Comparison of ENCODE assay signal across 8 mouse cellular contexts in genomic region chr1:86528571-86529180, GRCm38 (mm10). TPM values are rescaled to one million over a fixed set of nuclear protein-coding genes. Genes with fewer than 3 reads are reported as not detected.
A peak's percentile ranks its signal among the peaks of the same experiment; 100 is the strongest.
DNase-seq lines count a peak whose midpoint lies in the region; ATAC-seq and TF ChIP-seq lines count a peak whose summit lies in the region.

No protein-coding gene starts in this region.

- peak; percentile 51 for DNase-seq in embryo, embryonic 10 days (ENCODE audit: low spot score)
- no peak for DNase-seq in embryo, embryonic 9.5 days (ENCODE audit: extremely low spot score)
- DNase-seq in adrenal gland, postnatal 25 days, result peak; percentile 38
- DNase-seq in hindbrain, embryonic 11.5 days (ENCODE audit: low spot score), result no peak
- no peak for DNase-seq in limb, embryonic 10.5 days (ENCODE audit: low spot score)
- peak; percentile 74 for DNase-seq in thymus, postnatal 14 days

- no peak for ATAC-seq in hindbrain, embryonic 11.5 days (ENCODE audit: low FRiP score)
- no peak for ATAC-seq in midbrain, embryonic 13.5 days

- peak overlapping the region; percentile 88 for H3K4me2 ChIP-seq in hindbrain, embryonic 11.5 days (replicated peaks; ENCODE audit: low read depth, low read length)
- H3K4me2 ChIP-seq in midbrain, embryonic 13.5 days (replicated peaks), result peak overlapping the region; percentile 97

- H3K9me3 ChIP-seq in hindbrain, embryonic 11.5 days (ENCODE audit: control insufficient read depth, low read length), result no peaks in the 10 kb centered on the region
- H3K9me3 ChIP-seq in limb, embryonic 10.5 days (replicated peaks), result no peaks in the 10 kb centered on the region
- H3K9me3 ChIP-seq in midbrain, embryonic 13.5 days, result no peaks in the 10 kb centered on the region

- no peaks in the 10 kb centered on the region for H3K27me3 ChIP-seq in hindbrain, embryonic 11.5 days (ENCODE audit: control insufficient read depth, insufficient read depth, low read length)
- no peaks in the 10 kb centered on the region for H3K27me3 ChIP-seq in limb, embryonic 10.5 days (ENCODE audit: low read depth, poor library complexity, severe bottlenecking)
- no peaks in the 10 kb centered on the region for H3K27me3 ChIP-seq in midbrain, embryonic 13.5 days

- WGBS in hindbrain, embryonic 11.5 days, result 0% methylated on average over 15 of the region's 15 CpGs
- under 1% methylated on average over 15 of the region's 15 CpGs for WGBS in limb, embryonic 10.5 days
- WGBS in midbrain, embryonic 13.5 days, result under 1% methylated on average over 15 of the region's 15 CpGs

- TF ChIP-seq CTCF in embryonic fibroblast, embryonic 13.5 days (IDR thresholded peaks at IDR 0.05; ENCODE audit: borderline replicate concordance, insufficient read depth, low read length), result peak; percentile 24; the same call in 1 of the 2 replicates

- H3K4me3 ChIP-seq in embryonic fibroblast, embryonic 13.5 days (ENCODE audit: insufficient read depth, low read length), result peak overlapping the region; percentile 96
- peak overlapping the region; percentile 100 for H3K4me3 ChIP-seq in hindbrain, embryonic 11.5 days (ENCODE audit: low read depth, low read length)
- H3K4me3 ChIP-seq in limb, embryonic 10.5 days, result peak overlapping the region; percentile 100
- peak overlapping the region; percentile 100 for H3K4me3 ChIP-seq in midbrain, embryonic 13.5 days (replicated peaks)

- peaks cover 7% of the 10 kb centered on the region; the same call in 1 of the 2 replicates for H3K4me1 ChIP-seq in embryonic fibroblast, embryonic 13.5 days (ENCODE audit: control insufficient read depth, insufficient read depth, low read length)
- H3K4me1 ChIP-seq in hindbrain, embryonic 11.5 days (replicated peaks; ENCODE audit: control insufficient read depth, insufficient read depth, low read length), result peaks cover 9% of the 10 kb centered on the region
- peaks cover 35% of the 10 kb centered on the region for H3K4me1 ChIP-seq in limb, embryonic 10.5 days
- H3K4me1 ChIP-seq in midbrain, embryonic 13.5 days (replicated peaks), result peaks cover 49% of the 10 kb centered on the region

- H3K9ac ChIP-seq in hindbrain, embryonic 11.5 days (ENCODE audit: low read depth, low read length), result peak overlapping the region; percentile 100
- H3K9ac ChIP-seq in midbrain, embryonic 13.5 days (replicated peaks), result peak overlapping the region; percentile 100

- no peak for TF ChIP-seq POLR2A in embryonic fibroblast, embryonic 13.5 days (IDR thresholded peaks at IDR 0.05; ENCODE audit: low read depth, low read length)

- H3K27ac ChIP-seq in embryonic fibroblast, embryonic 13.5 days (ENCODE audit: insufficient read depth, low read length), result peak overlapping the region; percentile 55
- peak overlapping the region; percentile 94 for H3K27ac ChIP-seq in hindbrain, embryonic 11.5 days (ENCODE audit: low read depth, low read length)
- H3K27ac ChIP-seq in limb, embryonic 10.5 days, result peak overlapping the region; percentile 99
- peak overlapping the region; percentile 100 for H3K27ac ChIP-seq in midbrain, embryonic 13.5 days

- H3K36me3 ChIP-seq in hindbrain, embryonic 11.5 days (ENCODE audit: control insufficient read depth, insufficient read depth, low read length), result peaks cover 12% of the 10 kb centered on the region
- H3K36me3 ChIP-seq in limb, embryonic 10.5 days, result peaks cover 45% of the 10 kb centered on the region
- peaks cover 25% of the 10 kb centered on the region for H3K36me3 ChIP-seq in midbrain, embryonic 13.5 days

RNA-seq across cellular contexts. Expression of gene Ptma, which starts 2.1 kb away (rescaled TPM):
- 556 and 574 TPM in 2 replicates for total RNA-seq in adrenal gland, postnatal 25 days (2021)
- 1,524 and 1,625 TPM in 2 replicates for polyA plus RNA-seq in embryonic fibroblast, embryonic 13.5 days (2011; ENCODE audit: insufficient read length, low read depth, missing spikeins)
- polyA plus RNA-seq in hindbrain, embryonic 11.5 days (2014; fragmentation: Nextera tagmentation; extraction: Ambion mirVana), result 3,351 and 3,402 TPM in 2 replicates
- polyA plus RNA-seq in limb, embryonic 10.5 days (2016; fragmentation: Nextera tagmentation; extraction: Ambion mirVana), result 3,283 and 3,422 TPM in 2 replicates
- polyA plus RNA-seq in midbrain, embryonic 13.5 days (2015; fragmentation: Nextera tagmentation; extraction: Ambion mirVana), result 2,381 and 2,469 TPM in 2 replicates

RNA-seq across cellular contexts. Expression of gene Pde6d, which starts 53.8 kb away (rescaled TPM):
- 29.9 and 36.9 TPM in 2 replicates for total RNA-seq in adrenal gland, postnatal 25 days (2021)
- 37.0 and 39.9 TPM in 2 replicates for polyA plus RNA-seq in embryonic fibroblast, embryonic 13.5 days (2011; ENCODE audit: insufficient read length, low read depth, missing spikeins)
- polyA plus RNA-seq in hindbrain, embryonic 11.5 days (2014; fragmentation: Nextera tagmentation; extraction: Ambion mirVana), result 91.9 and 96.0 TPM in 2 replicates
- 60.5 and 74.6 TPM in 2 replicates for polyA plus RNA-seq in limb, embryonic 10.5 days (2016; fragmentation: Nextera tagmentation; extraction: Ambion mirVana)
- polyA plus RNA-seq in midbrain, embryonic 13.5 days (2015; fragmentation: Nextera tagmentation; extraction: Ambion mirVana), result 86.6 and 90.2 TPM in 2 replicates

RNA-seq across cellular contexts. Expression of gene Cops7b, which starts 54.0 kb away (rescaled TPM):
- total RNA-seq in adrenal gland, postnatal 25 days (2021), result 16.8 and 18.0 TPM in 2 replicates
- polyA plus RNA-seq in embryonic fibroblast, embryonic 13.5 days (2011; ENCODE audit: insufficient read length, low read depth, missing spikeins), result 23.0 and 30.0 TPM in 2 replicates
- polyA plus RNA-seq in hindbrain, embryonic 11.5 days (2014; fragmentation: Nextera tagmentation; extraction: Ambion mirVana), result 49.7 and 63.7 TPM in 2 replicates
- polyA plus RNA-seq in limb, embryonic 10.5 days (2016; fragmentation: Nextera tagmentation; extraction: Ambion mirVana), result 77.0 and 79.9 TPM in 2 replicates
- 67.0 and 70.2 TPM in 2 replicates for polyA plus RNA-seq in midbrain, embryonic 13.5 days (2015; fragmentation: Nextera tagmentation; extraction: Ambion mirVana)

Comparison
In these comparisons a context has a peak if more than half of its experiments do, and no peak if none do; other contexts are left out.
1. DNase-seq: peak in embryo, embryonic 10 days (single experiment), adrenal gland, postnatal 25 days (single experiment) and thymus, postnatal 14 days (single experiment); none in embryo, embryonic 9.5 days (single experiment), hindbrain, embryonic 11.5 days (single experiment) and limb, embryonic 10.5 days (single experiment).
2. Peak in every context shown above with its lines, with median percentiles within 50 percentile points of each other: H3K27ac ChIP-seq and H3K4me3 ChIP-seq.